Mouse (Mus musculus): Measurements from ENCODE around the gene Gjc2. TPM values are rescaled to one million over a fixed set of nuclear protein-coding genes. Genes with fewer than 3 reads are reported as not detected.

Gjc2 gene
- polyA plus RNA-seq, 1 experiment = 0.04 TPM

- Histone ChIP-seq H3K4me3 (no peak overlapping the region), H3K79me2 (ENCODE audit: control insufficient read depth, insufficient read depth) (no peaks in the 10 kb centered on the region), H3ac (ENCODE audit: control insufficient read depth, insufficient read length) (no peak overlapping the region), H3K4me2 (ENCODE audit: low read depth) (no peak overlapping the region), H3K36me3 (ENCODE audit: control insufficient read depth, insufficient read depth) (no peaks in the 10 kb centered on the region), H3K27me3 (ENCODE audit: control insufficient read depth, insufficient read depth, insufficient read length) (peaks cover 7% of the 10 kb centered on the region)
- TF ChIP-seq TCF3 (IDR thresholded peaks at IDR 0.05; ENCODE audit: insufficient read length, low read depth) = no peak
- no peak for TF ChIP-seq MAX (IDR thresholded peaks at IDR 0.05; ENCODE audit: low read depth)
- no peak for TF ChIP-seq POLR2A (IDR thresholded peaks at IDR 0.05; ENCODE audit: insufficient read length, low read depth)
- TF ChIP-seq E2F4 (IDR thresholded peaks at IDR 0.05; ENCODE audit: insufficient read depth) = no peak
- TF ChIP-seq POLR2AphosphoS2 (IDR thresholded peaks at IDR 0.05; ENCODE audit: insufficient read length, low read depth) = no peak
- TF ChIP-seq SRF (IDR thresholded peaks at IDR 0.05; ENCODE audit: control insufficient read depth, insufficient read length, low read depth) = no peak
- TF ChIP-seq CEBPB (IDR thresholded peaks at IDR 0.05; ENCODE audit: insufficient read depth, poor library complexity, severe bottlenecking) = no peak
- no peak for TF ChIP-seq USF1 (IDR thresholded peaks at IDR 0.05; ENCODE audit: low read depth)
- TF ChIP-seq MYOD1 (IDR thresholded peaks at IDR 0.05; ENCODE audit: control insufficient read depth in 1 of 3, insufficient read length in 2 of 3, low read depth in 2 of 3) = no peak
- no peak for TF ChIP-seq REST (IDR thresholded peaks at IDR 0.05; ENCODE audit: insufficient read depth, insufficient read length)
- TF ChIP-seq MYOG (IDR thresholded peaks at IDR 0.05; ENCODE audit: control insufficient read depth in 1 of 3, insufficient read depth in 1 of 3, insufficient read length in 2 of 3, low read depth in 2 of 3) = no peak
- TF ChIP-seq TCF12 (IDR thresholded peaks at IDR 0.05; ENCODE audit: insufficient read depth, poor library complexity, severe bottlenecking) = no peak
Observed at GRCm38 (mm10) chr11:59165616-59166241, 17.3 kb downstream of the Gjc2 start.

- H3K36me3 ChIP-seq (ENCODE audit: control insufficient read depth, insufficient read depth) = no peaks in the 10 kb centered on the region
- peaks cover 7% of the 10 kb centered on the region for H3K27me3 ChIP-seq (ENCODE audit: control insufficient read depth, insufficient read depth, insufficient read length)
- TF ChIP-seq MYOG (IDR thresholded peaks at IDR 0.05; ENCODE audit: control insufficient read depth in 1 of 3, insufficient read depth in 1 of 3, insufficient read length in 2 of 3, low read depth in 2 of 3) (no peak), POLR2A (IDR thresholded peaks at IDR 0.05; ENCODE audit: insufficient read length, low read depth) (no peak), CEBPB (IDR thresholded peaks at IDR 0.05; ENCODE audit: insufficient read depth, poor library complexity, severe bottlenecking) (no peak), MAX (IDR thresholded peaks at IDR 0.05; ENCODE audit: low read depth) (no peak), REST (IDR thresholded peaks at IDR 0.05; ENCODE audit: insufficient read depth, insufficient read length) (no peak), MYOD1 (IDR thresholded peaks at IDR 0.05; ENCODE audit: control insufficient read depth in 1 of 3, insufficient read length in 2 of 3, low read depth in 2 of 3) (no peak), TCF3 (IDR thresholded peaks at IDR 0.05; ENCODE audit: insufficient read length, low read depth) (no peak), TCF12 (IDR thresholded peaks at IDR 0.05; ENCODE audit: insufficient read depth, poor library complexity, severe bottlenecking) (no peak), E2F4 (IDR thresholded peaks at IDR 0.05; ENCODE audit: insufficient read depth) (no peak), POLR2AphosphoS2 (IDR thresholded peaks at IDR 0.05; ENCODE audit: insufficient read length, low read depth) (no peak), USF1 (IDR thresholded peaks at IDR 0.05; ENCODE audit: low read depth) (no peak), SRF (IDR thresholded peaks at IDR 0.05; ENCODE audit: control insufficient read depth, insufficient read length, low read depth) (no peak)
- no peak overlapping the region for H3ac ChIP-seq (ENCODE audit: control insufficient read depth, insufficient read length)
- peak overlapping the region; percentile 92 for H3K4me2 ChIP-seq (ENCODE audit: low read depth)
- H3K79me2 ChIP-seq (ENCODE audit: control insufficient read depth, insufficient read depth) = no peaks in the 10 kb centered on the region
- peak overlapping the region; percentile 36 for H3K4me3 ChIP-seq
Observed at GRCm38 (mm10) chr11:59164384-59164783, 18.6 kb downstream of the Gjc2 start.

DNA sequence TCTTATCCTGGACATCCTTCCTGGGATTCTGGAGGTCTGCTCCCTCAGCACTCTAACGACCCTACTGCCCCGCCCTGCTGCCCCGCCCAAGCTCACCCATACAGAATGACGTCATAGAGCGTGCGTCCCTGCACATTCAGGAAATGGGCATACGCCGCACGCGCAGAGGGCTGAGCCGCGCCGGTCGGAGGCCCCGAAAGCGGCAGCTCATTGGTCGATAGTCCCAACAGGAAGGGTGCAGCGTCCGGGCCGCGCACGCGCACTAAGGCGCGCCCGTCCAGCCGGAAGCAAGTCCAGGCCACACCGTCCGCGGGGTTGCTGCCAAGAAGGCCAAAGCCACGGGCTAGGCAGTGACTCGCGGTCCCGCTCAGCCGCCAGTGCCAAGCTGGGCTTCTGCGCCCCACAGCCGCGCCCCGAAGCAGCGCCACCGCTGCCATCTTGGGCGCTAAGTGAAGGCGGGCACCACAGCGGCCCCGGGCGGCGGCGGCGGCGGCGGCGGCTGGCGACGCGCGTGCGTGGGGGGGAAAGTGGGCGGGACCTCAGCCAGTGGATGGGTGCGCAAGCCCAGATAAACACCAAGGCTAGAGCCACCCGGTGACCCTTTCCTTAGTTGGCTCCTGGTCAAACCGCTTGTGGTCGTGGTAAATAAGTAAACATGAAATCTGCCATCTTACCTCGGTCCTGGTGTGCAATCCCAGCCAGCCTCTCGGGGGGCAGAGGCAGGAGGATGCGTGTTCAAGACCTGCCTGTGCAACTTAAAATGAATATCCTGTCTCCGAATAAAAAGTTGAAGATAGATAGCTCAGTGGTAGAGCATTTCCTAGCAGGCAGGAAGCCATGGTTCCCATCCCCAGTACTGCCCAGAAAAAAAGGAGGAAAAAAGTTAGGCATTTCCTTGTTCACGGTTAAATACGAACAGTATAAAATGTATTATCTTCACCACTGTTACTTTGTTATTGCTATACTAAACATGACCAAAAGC lies 19.5 kb downstream of the Gjc2 start, which contains the start of gene Iba57:
TSS of gene Iba57 (minus strand) at position 485 of the 982 bp plus-strand sequence.
- Histone ChIP-seq H3K4me3 (peak within 1 kb of the TSS; percentile 36), H3K79me2 (ENCODE audit: control insufficient read depth, insufficient read depth) (no peaks in the 10 kb centered on the region), H3K4me2 (ENCODE audit: low read depth) (peak within 1 kb of the TSS; percentile 92), H3K36me3 (ENCODE audit: control insufficient read depth, insufficient read depth) (no peaks in the 10 kb centered on the region), H3ac (ENCODE audit: control insufficient read depth, insufficient read length) (peak within 1 kb of the TSS; percentile 56), H3K27me3 (ENCODE audit: control insufficient read depth, insufficient read depth, insufficient read length) (peaks cover 7% of the 10 kb centered on the region)
- TF ChIP-seq CEBPB (IDR thresholded peaks at IDR 0.05; ENCODE audit: insufficient read depth, poor library complexity, severe bottlenecking) = no peak
- peak; percentile 45 for TF ChIP-seq SRF (IDR thresholded peaks at IDR 0.05; ENCODE audit: control insufficient read depth, insufficient read length, low read depth)
- TF ChIP-seq MYOG (IDR thresholded peaks at IDR 0.05; ENCODE audit: control insufficient read depth in 1 of 3, insufficient read depth in 1 of 3, insufficient read length in 2 of 3, low read depth in 2 of 3) = peak in 1 of 3 experiments; percentile 22
- no peak for TF ChIP-seq REST (IDR thresholded peaks at IDR 0.05; ENCODE audit: insufficient read depth, insufficient read length)
- TF ChIP-seq POLR2A (IDR thresholded peaks at IDR 0.05; ENCODE audit: insufficient read length, low read depth) = peak; percentile 87
- peak; percentile 88 for TF ChIP-seq POLR2AphosphoS2 (IDR thresholded peaks at IDR 0.05; ENCODE audit: insufficient read length, low read depth)
- no peak for TF ChIP-seq USF1 (IDR thresholded peaks at IDR 0.05; ENCODE audit: low read depth)

DNA sequence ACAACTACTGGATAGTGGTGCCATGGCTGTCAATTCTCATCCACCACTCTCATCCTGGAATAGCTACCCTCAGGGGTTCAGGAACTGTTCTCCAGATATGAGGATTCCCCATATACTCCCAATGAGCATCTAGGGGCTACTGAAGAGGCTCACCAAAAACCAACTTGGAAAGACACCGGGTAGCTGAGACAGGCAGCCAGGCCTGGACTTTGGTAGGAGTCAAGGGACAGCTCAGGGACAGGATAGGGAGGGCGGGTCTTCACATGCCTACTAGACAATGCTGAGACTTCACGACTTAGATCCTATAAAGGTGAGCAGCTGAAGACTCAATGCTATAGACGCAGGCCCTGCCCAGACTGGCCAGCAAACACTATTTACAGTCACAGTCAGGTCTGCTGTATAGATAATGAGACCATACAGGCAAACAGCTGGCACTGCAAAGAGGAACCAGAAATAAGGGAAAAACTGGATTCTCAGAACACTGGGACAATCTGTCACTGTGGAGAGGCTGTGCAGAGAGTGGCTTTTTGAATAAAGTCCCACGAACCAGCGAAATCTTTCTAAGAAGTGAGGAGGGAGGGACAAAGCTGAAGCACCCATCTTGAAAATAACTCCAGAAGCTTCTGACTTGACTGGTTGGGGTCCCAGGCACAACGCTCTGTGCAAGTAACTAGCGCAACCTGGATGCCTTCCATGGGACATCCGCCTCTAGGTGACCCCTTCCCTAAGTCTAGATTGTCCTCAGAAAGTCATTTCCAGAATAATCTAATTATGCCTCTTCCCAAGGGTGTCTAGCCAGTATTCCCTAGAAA lies 20.4 kb downstream of the Gjc2 start:
- Histone ChIP-seq H3K4me3 (peak overlapping the region; percentile 36), H3K36me3 (ENCODE audit: control insufficient read depth, insufficient read depth) (no peaks in the 10 kb centered on the region), H3K79me2 (ENCODE audit: control insufficient read depth, insufficient read depth) (no peaks in the 10 kb centered on the region), H3ac (ENCODE audit: control insufficient read depth, insufficient read length) (peak overlapping the region; percentile 56), H3K27me3 (ENCODE audit: control insufficient read depth, insufficient read depth, insufficient read length) (peaks cover under 1% of the 10 kb centered on the region), H3K4me2 (ENCODE audit: low read depth) (peak overlapping the region; percentile 90)
- TF ChIP-seq POLR2A (IDR thresholded peaks at IDR 0.05; ENCODE audit: insufficient read length, low read depth) (no peak), REST (IDR thresholded peaks at IDR 0.05; ENCODE audit: insufficient read depth, insufficient read length) (no peak), MYOD1 (IDR thresholded peaks at IDR 0.05; ENCODE audit: control insufficient read depth in 1 of 3, insufficient read length in 2 of 3, low read depth in 2 of 3) (no peak), SRF (IDR thresholded peaks at IDR 0.05; ENCODE audit: control insufficient read depth, insufficient read length, low read depth) (no peak), USF1 (IDR thresholded peaks at IDR 0.05; ENCODE audit: low read depth) (no peak), CEBPB (IDR thresholded peaks at IDR 0.05; ENCODE audit: insufficient read depth, poor library complexity, severe bottlenecking) (no peak), TCF12 (IDR thresholded peaks at IDR 0.05; ENCODE audit: insufficient read depth, poor library complexity, severe bottlenecking) (no peak)
